Mouse (Mus musculus): ENCODE data around the gene Ehd2. TPM values are rescaled to one million over a fixed set of nuclear protein-coding genes. Genes with fewer than 3 reads are reported as not detected.
A peak's percentile ranks its signal among the peaks of the same experiment; 100 is the strongest.
"Not testable (repeated sequence)": the region's sequence is repeated elsewhere in the genome, so short reads cannot be mapped to it uniquely, and the experiment has no call there.

Gene Ehd2
- polyA plus RNA-seq, 1 experiment from 2014 or later: 37.9 TPM

DNA sequence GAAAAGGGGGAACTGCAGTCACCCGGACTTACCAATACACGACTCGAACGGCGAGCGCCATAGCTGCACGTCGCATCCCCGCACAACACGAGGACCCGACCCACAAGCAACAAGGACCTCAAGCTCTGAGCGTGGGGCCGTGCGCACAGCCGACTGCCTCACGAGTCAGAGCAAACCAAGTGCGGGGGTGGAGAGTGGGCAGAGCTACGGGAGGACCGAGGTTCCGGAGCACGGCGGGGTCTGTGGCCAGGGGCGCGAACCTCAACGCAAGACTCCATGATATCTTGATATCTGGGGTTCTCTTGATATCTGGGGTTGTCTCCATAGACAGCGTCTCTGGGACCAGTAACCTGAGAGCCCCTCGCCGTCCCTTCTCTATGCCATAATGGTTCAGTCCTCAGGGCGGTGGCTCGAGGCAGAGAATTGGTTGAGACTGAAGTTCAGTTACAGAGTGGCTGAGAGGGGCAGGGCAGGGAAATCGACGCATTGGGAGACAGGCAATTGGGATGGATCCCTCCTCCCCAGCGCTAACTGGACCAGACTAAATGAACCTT, 45.1 kb downstream of the Ehd2 start, which contains the start of gene Selenow:
Gene Selenow, minus strand, starts transcription at position 183 of the 554 bp plus-strand sequence.
- Histone ChIP-seq H3K27me3 (replicated peaks) (no peaks in the 10 kb centered on the region), H3K36me3 (peaks cover 31% of the 10 kb centered on the region), H3K4me1 (replicated peaks) (peaks cover 27% of the 10 kb centered on the region), H3K9me3 (replicated peaks) (no peaks in the 10 kb centered on the region), H3K4me2 (peak within 1 kb of the TSS; percentile 88), H3K9ac (peak within 1 kb of the TSS; percentile 81), H3K27ac (ENCODE audit: poor library complexity, severe bottlenecking) (peak within 1 kb of the TSS; percentile 77), H3K4me3 (peak within 1 kb of the TSS; percentile 89)
- under 1% methylated on average over 33 of the region's 33 CpGs for WGBS
- ATAC-seq (ENCODE audit: insufficient number of reproducible peaks, low FRiP score): peak; percentile 96

DNA sequence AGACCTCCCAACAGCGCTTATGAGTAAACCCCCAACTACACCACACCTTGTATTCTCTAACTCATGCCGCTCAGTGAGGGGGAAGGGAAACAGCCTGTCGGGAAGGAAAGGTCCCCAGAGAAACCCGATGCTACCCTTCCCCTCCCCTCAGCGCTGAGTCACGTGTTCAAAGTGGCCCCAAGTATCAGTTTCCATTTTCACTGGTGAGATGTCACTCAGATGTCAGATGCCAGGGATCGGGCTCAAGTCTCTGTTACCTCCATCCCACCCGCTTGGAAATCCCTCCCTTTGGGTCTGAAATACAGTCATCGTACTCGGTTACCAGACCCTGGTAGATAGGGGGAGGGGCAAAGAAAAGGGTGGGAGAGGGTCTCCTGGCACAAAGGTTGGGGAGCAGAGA, 45.6 kb downstream of the Ehd2 start:
- Histone ChIP-seq H3K4me3 (peak overlapping the region; percentile 89), H3K36me3 (peaks cover 36% of the 10 kb centered on the region), H3K27ac (ENCODE audit: poor library complexity, severe bottlenecking) (peak overlapping the region; percentile 77), H3K4me1 (replicated peaks) (peaks cover 27% of the 10 kb centered on the region), H3K4me2 (peak overlapping the region; percentile 88), H3K9ac (peak overlapping the region; percentile 81), H3K9me3 (replicated peaks) (no peaks in the 10 kb centered on the region), H3K27me3 (replicated peaks) (no peaks in the 10 kb centered on the region)
- WGBS: 2% methylated on average over 10 of the region's 10 CpGs
- peak; percentile 69 for ATAC-seq (ENCODE audit: insufficient number of reproducible peaks, low FRiP score)

DNA sequence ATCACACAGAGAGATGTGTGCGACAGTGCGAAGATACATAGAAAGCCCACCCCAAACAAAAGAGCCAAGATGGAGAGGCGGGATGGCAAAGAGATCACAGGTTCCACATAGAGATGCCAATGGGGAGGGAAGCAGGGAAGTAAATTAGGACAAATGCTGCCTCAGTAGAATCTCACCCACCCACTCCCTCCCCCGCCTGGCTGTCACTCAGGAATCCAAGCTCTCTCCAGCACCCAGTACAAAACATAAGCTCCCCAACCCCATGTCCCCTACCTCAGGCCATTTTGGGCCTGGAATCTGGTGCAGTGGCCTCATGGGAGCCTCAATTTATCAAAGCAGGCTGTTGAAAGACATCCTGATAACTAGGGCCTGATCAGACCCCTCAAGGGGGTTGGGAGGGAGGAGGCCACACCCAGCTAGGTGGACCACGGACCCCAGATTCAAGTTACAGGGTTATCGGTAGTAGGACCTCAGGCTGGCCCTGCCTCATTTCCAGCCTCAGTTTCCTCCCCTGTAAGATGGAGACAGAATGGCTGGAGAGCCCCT, 46.6 kb downstream of the Ehd2 start:
- no peak for ATAC-seq (ENCODE audit: insufficient number of reproducible peaks, low FRiP score)
- Histone ChIP-seq H3K4me3 (peak overlapping the region; percentile 89), H3K9me3 (replicated peaks) (no peaks in the 10 kb centered on the region), H3K9ac (peak overlapping the region; percentile 21; the same call in 1 of the 2 replicates), H3K4me2 (peak overlapping the region; percentile 88), H3K36me3 (peaks cover 45% of the 10 kb centered on the region), H3K27me3 (replicated peaks) (no peaks in the 10 kb centered on the region), H3K27ac (ENCODE audit: poor library complexity, severe bottlenecking) (no peak overlapping the region), H3K4me1 (replicated peaks) (peaks cover 27% of the 10 kb centered on the region)
- 63% methylated on average over 6 of the region's 6 CpGs for WGBS

DNA sequence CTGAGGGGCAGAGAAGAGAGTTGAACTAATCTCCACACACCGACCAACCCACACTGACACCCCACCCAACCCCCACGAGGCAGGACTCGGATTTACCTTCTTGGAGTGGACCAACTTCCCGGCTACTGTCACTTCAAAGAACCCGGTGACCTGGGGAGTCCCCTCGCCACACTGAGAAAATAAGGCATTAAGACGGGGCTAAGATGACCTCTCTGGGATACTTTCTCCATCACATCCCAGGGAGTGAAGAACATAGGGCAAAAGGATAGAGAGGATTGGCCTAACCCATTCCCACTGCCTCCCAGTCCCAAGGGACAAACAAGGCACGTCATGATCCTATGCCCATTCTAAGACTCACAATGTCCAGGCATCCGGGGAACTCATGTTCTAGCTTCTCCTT, 47.4 kb downstream of the Ehd2 start:
- Histone ChIP-seq H3K27ac (ENCODE audit: poor library complexity, severe bottlenecking) (no peak overlapping the region), H3K36me3 (peaks cover 45% of the 10 kb centered on the region), H3K4me3 (no peak overlapping the region), H3K9me3 (replicated peaks) (no peaks in the 10 kb centered on the region), H3K4me2 (peak overlapping the region; percentile 88), H3K9ac (0 out of 2 replicates have a peak overlapping the region, but pooled peaks have one; percentile 21), H3K27me3 (replicated peaks) (no peaks in the 10 kb centered on the region), H3K4me1 (replicated peaks) (peaks cover 27% of the 10 kb centered on the region)
- 87% methylated on average over 9 of the region's 9 CpGs for WGBS
- no peak for ATAC-seq (ENCODE audit: insufficient number of reproducible peaks, low FRiP score)

DNA sequence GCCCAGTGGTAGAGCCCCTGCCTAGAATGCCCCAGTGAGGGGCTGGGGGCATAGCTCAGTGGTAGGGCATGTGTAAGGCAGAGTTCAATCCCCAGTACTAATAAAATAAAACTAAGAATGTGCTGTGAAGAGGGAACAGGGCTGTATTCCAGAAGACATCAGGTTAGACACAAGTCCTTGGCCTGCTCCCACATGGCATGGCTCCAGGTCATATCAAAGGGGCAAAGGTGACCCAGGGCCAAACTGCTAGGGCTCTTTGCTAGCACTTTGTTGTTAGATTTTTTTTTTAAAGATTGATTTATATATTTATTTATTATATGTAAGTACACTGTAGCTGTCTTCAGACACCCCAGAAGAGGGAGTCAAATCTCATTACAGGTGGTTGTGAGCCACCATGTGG, 49.0 kb downstream of the Ehd2 start:
- Histone ChIP-seq H3K4me3 (no peak overlapping the region), H3K4me1 (replicated peaks) (peaks cover 27% of the 10 kb centered on the region), H3K4me2 (no peak overlapping the region), H3K27ac (ENCODE audit: poor library complexity, severe bottlenecking) (no peak overlapping the region), H3K36me3 (peaks cover 45% of the 10 kb centered on the region), H3K9me3 (replicated peaks) (no peaks in the 10 kb centered on the region), H3K9ac (no peak overlapping the region), H3K27me3 (replicated peaks) (no peaks in the 10 kb centered on the region)
- no peak for ATAC-seq (ENCODE audit: insufficient number of reproducible peaks, low FRiP score)

DNA sequence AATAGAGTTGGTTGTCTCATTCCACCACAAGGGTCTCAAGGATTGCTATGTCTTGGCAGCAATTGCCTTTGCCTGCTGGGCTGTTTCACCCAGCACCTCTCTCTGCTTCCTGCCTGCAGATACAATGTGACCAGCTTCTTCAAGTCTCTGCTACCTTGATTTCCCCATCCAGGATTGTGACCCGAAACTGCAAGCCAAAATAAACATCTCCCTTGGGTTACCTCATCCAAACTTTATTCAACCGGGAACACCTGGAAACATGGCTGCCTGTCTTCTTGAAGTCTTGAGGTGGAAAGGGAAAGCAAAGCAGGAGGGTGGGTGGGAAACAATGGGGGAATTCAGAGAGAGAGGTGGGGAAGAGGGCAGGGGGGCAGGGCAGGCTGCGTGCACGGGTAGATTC, 50.4 kb downstream of the Ehd2 start:
- no peak overlapping the region for H3K4me2 ChIP-seq
- H3K27ac ChIP-seq (ENCODE audit: poor library complexity, severe bottlenecking): no peak overlapping the region
- no peak overlapping the region for H3K9ac ChIP-seq
- H3K27me3 ChIP-seq (replicated peaks): no peaks in the 10 kb centered on the region
- peaks cover 25% of the 10 kb centered on the region for H3K4me1 ChIP-seq (replicated peaks)
- ATAC-seq (ENCODE audit: insufficient number of reproducible peaks, low FRiP score): no peak
- H3K4me3 ChIP-seq: no peak overlapping the region
- no peaks in the 10 kb centered on the region for H3K9me3 ChIP-seq (replicated peaks)
- 86% methylated on average over 4 of the region's 4 CpGs for WGBS
- H3K36me3 ChIP-seq: peaks cover 45% of the 10 kb centered on the region

DNA sequence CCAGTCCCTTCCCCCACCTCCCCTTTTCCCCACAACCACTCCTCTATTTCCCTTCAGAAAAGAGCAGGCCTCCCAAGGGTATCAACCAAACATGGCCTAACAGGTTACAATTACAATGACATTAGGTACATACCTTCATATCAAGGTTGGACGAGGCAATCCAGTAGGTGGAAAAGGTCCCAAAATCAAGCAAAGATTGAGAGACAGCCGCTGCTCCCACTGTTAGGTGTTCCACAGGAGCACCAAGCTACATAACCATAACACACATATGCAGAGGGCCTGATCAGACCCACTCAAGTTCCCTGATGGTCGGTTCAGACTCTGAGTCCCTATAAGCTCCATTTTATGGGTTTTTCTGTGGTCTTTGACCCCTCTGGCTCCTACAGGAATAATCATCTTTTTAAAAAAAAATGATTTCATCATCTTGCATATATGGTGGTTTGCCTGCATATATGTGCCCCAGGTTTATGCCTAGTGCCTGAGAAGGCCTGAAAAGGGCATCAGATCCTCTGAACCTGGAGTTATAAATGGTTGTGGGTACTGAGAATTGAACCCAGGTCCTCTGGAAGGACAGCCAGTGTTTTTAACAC, 51.1 kb downstream of the Ehd2 start:
- Histone ChIP-seq H3K4me2 (no peak overlapping the region), H3K4me3 (no peak overlapping the region), H3K27me3 (replicated peaks) (no peaks in the 10 kb centered on the region), H3K4me1 (replicated peaks) (peaks cover 23% of the 10 kb centered on the region), H3K9me3 (replicated peaks) (no peaks in the 10 kb centered on the region), H3K27ac (ENCODE audit: poor library complexity, severe bottlenecking) (no peak overlapping the region), H3K36me3 (peaks cover 45% of the 10 kb centered on the region), H3K9ac (no peak overlapping the region)
- WGBS: 76% methylated on average over 3 of the region's 3 CpGs
- ATAC-seq (ENCODE audit: insufficient number of reproducible peaks, low FRiP score): no peak

DNA sequence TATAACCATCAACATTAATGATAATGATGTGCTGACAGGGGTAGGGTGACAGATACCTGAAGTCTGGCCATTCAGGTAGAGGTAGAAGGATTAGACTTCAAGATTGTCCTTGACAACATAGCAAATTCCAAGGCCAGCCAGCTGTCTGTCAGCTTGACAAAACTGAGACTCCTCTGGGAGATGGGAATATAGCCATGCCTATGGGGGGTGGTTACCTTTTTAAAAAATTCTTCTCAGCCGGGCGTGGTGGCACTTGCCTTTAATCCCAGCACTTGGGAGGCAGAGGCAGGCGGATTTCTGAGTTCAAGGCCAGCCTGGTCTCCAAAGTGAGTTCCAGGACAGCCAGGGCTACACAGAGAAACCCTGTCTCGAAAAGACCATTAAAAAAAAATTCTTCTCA, 51.7 kb downstream of the Ehd2 start:
- not testable (repeated sequence) for H3K9me3 ChIP-seq (replicated peaks); H3K9ac ChIP-seq; H3K4me2 ChIP-seq; H3K4me3 ChIP-seq; ATAC-seq (ENCODE audit: insufficient number of reproducible peaks, low FRiP score); H3K27ac ChIP-seq (ENCODE audit: poor library complexity, severe bottlenecking); H3K27me3 ChIP-seq (replicated peaks)
- peaks cover 45% of the 10 kb centered on the region for H3K36me3 ChIP-seq
- H3K4me1 ChIP-seq (replicated peaks): peaks cover 18% of the 10 kb centered on the region
- WGBS: 85% methylated on average over 4 of the region's 4 CpGs

DNA sequence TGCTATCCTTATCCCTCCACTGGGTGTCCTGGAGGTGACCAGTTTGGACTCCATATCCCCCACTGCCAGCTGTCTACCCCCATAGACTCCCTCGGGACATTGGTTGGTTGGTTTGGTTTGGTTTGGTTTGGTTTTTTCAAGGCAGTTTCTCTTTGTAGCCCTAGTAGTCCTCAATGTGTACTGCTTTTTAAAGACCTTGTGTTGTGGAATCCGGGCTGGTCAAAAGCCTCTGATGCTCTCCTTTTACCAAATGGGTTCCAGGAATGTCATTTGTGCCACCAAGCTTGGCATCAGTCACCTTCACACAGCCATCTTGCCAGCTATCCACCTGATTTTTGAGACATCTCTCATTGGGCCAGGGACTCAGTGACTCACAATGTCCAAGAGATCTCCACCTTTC, 52.6 kb downstream of the Ehd2 start:
- Histone ChIP-seq H3K36me3 (peaks cover 38% of the 10 kb centered on the region), H3K4me3 (no peak overlapping the region), H3K9ac (no peak overlapping the region), H3K4me2 (no peak overlapping the region), H3K4me1 (replicated peaks) (peaks cover 8% of the 10 kb centered on the region; the same call in 1 of the 2 replicates), H3K27ac (ENCODE audit: poor library complexity, severe bottlenecking) (no peak overlapping the region), H3K27me3 (replicated peaks) (no peaks in the 10 kb centered on the region), H3K9me3 (replicated peaks) (no peaks in the 10 kb centered on the region)
- 86% methylated on average over 2 of the region's 2 CpGs for WGBS
- no peak for ATAC-seq (ENCODE audit: insufficient number of reproducible peaks, low FRiP score)

DNA sequence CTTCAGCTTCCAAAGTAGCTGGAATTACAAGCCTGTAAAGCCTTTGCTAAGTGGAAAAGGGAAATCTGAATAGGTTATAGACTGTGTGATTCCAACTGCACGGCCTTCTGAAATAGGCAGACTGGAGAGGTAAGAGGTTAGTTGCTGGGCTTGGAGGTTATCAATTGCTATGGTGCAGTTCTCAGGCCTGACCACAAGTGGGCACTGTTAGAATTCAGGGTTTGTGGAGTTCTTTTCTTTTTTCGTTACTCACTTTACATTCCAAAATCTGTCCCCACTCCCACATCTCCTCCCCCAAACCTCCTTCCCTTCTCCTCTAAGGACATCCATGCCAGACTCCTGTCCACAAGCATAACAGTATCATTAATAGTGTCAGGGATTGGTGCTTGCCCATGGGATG, 53.1 kb downstream of the Ehd2 start:
- H3K4me2 ChIP-seq: no peak overlapping the region
- 30% methylated on average over 2 of the region's 2 CpGs for WGBS
- ATAC-seq (ENCODE audit: insufficient number of reproducible peaks, low FRiP score): no peak

DNA sequence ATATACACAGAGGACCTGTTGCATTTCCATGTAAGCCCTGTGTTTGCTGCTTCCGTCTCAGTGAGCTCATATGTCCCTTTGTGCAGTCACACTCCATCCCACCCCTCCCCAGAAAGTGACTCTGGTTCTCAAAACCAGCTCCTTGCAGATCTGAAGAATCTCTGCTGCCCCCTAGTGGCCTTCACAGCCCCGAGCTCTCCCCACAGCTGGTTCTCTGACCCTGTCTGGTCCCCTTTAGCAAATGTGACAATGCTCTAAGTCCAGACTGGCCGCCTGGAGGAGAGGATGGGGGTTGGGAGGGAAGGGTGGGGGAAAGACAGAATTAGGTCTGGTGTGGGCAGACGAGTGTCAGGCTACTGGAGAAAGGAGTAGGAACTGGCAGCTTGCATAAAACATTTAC, 55.2 kb downstream of the Ehd2 start:
- H3K36me3 ChIP-seq: peaks cover 13% of the 10 kb centered on the region
- H3K4me1 ChIP-seq (replicated peaks): peaks cover 5% of the 10 kb centered on the region; the same call in 1 of the 2 replicates
- no peak overlapping the region for H3K27ac ChIP-seq (ENCODE audit: poor library complexity, severe bottlenecking)
- no peaks in the 10 kb centered on the region for H3K9me3 ChIP-seq (replicated peaks)
- WGBS: under 1% methylated on average over 4 of the region's 4 CpGs
- peak; percentile 61 for ATAC-seq (ENCODE audit: insufficient number of reproducible peaks, low FRiP score)
- H3K4me2 ChIP-seq: no peak overlapping the region
- H3K9ac ChIP-seq: no peak overlapping the region
- no peaks in the 10 kb centered on the region for H3K27me3 ChIP-seq (replicated peaks)
- no peak overlapping the region for H3K4me3 ChIP-seq

More for the DNA sequence above, 53.1 kb downstream of the Ehd2 start:
- no peak overlapping the region for H3K9ac ChIP-seq
- H3K4me1 ChIP-seq (replicated peaks): peaks cover 5% of the 10 kb centered on the region; the same call in 1 of the 2 replicates
- no peak overlapping the region for H3K27ac ChIP-seq (ENCODE audit: poor library complexity, severe bottlenecking)
- peaks cover 33% of the 10 kb centered on the region for H3K36me3 ChIP-seq
- H3K4me3 ChIP-seq: no peak overlapping the region
- no peaks in the 10 kb centered on the region for H3K9me3 ChIP-seq (replicated peaks)
- H3K27me3 ChIP-seq (replicated peaks): no peaks in the 10 kb centered on the region

All from heart, embryonic 12.5 days (tissue).